Mouse (Mus musculus) lung, embryonic 16.5 days (tissue): ENCODE data around the gene Fbxl17. TPM values are rescaled to one million over a fixed set of nuclear protein-coding genes. Genes with fewer than 3 reads are reported as not detected.

Experiments
- ATAC-seq: fragments of 200-750 bp; cut with Nextera tagmentation; 2 replicates; pipeline ENCODE4 v1.8.0; 2017; ENCODE audit warnings: low read depth, mild to moderate bottlenecking, moderate library complexity
- H3K27ac ChIP-seq: fragments of 300-500 bp; sonication (generic); 2 replicates; pipeline ENCODE4 v1.5.1; 2014; ENCODE audit warnings: mild to moderate bottlenecking, control low read depth, low read length
- H3K27me3 ChIP-seq: fragments of 300-500 bp; sonication (generic); 2 replicates; pipeline ENCODE4 v1.6.1; 2014; ENCODE audit warnings: low read depth, low read length, mixed read lengths; ENCODE audit not compliant: control insufficient read depth, insufficient read depth
- H3K36me3 ChIP-seq: fragments of 300-500 bp; sonication (generic); 2 replicates; pipeline ENCODE4 v1.6.1; 2014; ENCODE audit warnings: low read length; ENCODE audit not compliant: control insufficient read depth, insufficient read depth
- H3K4me1 ChIP-seq: fragments of 300-500 bp; sonication (generic); replicated peaks from 2 replicates; pipeline ENCODE4 v1.6.1; 2014; ENCODE audit warnings: low read length, mixed read lengths; ENCODE audit not compliant: control insufficient read depth, insufficient read depth
- H3K4me2 ChIP-seq: fragments of 300-500 bp; sonication (generic); 2 replicates; pipeline ENCODE4 v1.6.1; 2014; ENCODE audit warnings: low read depth, low read length, control low read depth
- H3K4me3 ChIP-seq: fragments of 300-500 bp; sonication (generic); 2 replicates; pipeline ENCODE4 v1.5.1; 2014; ENCODE audit warnings: mild to moderate bottlenecking, low read length, control low read depth
- H3K9ac ChIP-seq: fragments of 300-500 bp; sonication (generic); 2 replicates; pipeline ENCODE4 v1.6.1; 2014; ENCODE audit warnings: low read length, control low read depth
- H3K9me3 ChIP-seq: fragments of 300-500 bp; sonication (generic); 2 replicates; pipeline ENCODE4 v1.6.1; 2016; ENCODE audit warnings: low read length; ENCODE audit not compliant: control insufficient read depth
- WGBS: fragments of 180-500 bp; shearing (Covaris S2); extraction: QIAGEN DNeasy Blood & Tissue Kit; methylation state at CpG from one replicate; pipeline ENCODE4 v1.1.7; 2014; 5-methylcytosine and 5-hydroxymethylcytosine counted together
- polyA plus RNA-seq: library from polyadenylated mRNA; unstranded; fragments of >200 nt; fragmentation: Nextera tagmentation; extraction: Ambion mirVana; gene quantifications from 2 replicates; pipeline ENCODE4 v1.2.1, GENCODE M21; 2015

Fbxl17 gene
- polyA plus RNA-seq, 1 experiment from 2014 or later = 3.8 TPM

DNA sequence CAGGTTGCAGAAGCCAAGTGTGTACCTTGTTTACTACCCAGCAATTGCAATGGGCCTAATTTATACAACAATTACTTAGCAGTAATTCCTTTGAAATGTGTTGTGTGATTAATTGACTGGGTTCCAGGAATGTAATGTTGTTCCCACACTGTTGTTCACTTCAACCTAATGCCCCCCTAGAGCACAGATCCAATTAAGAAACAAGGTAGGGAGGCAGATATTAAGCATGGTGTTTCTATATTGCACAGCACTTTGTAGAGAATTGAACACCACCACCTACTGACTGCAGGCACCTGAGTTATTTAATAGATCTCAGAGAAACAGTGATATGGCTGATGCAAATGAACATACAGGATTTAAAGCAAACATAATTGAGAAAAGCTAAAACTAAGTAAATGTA lies 226.9 kb downstream of the Fbxl17 start:
- ATAC-seq = no peak
- Histone ChIP-seq H3K9ac (no peak overlapping the region), H3K4me1 (peaks cover 6% of the 10 kb centered on the region; the same call in 1 of the 2 replicates)

DNA sequence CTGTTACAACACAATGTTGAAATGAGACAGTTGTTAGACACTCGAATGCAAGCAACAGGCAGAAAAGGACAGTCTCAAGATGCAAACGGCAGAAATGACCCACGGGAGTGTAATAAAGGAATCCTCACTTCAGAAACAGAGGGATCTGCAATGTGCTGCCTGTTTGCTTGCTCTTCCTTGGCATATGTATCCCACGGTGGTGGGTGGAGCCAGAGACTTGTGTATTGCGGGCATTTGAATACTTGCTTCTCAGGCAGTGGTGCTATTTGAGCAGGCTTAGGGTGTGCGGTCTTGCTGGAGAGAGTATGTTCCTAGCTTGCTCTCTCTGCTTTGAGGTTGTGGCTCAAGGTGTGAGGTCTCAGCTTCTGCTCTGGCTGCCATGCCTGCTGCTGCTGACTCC lies 228.8 kb downstream of the Fbxl17 start:
- no peak for ATAC-seq
- 66% methylated on average over 6 of the region's 6 CpGs for WGBS
- no peak overlapping the region for H3K4me2 ChIP-seq

More for the DNA sequence above, 226.9 kb downstream of the Fbxl17 start:
- Histone ChIP-seq H3K27me3 (no peaks in the 10 kb centered on the region), H3K4me3 (no peak overlapping the region), H3K4me2 (no peak overlapping the region), H3K9me3 (no peaks in the 10 kb centered on the region), H3K27ac (no peak overlapping the region), H3K36me3 (no peaks in the 10 kb centered on the region)

DNA sequence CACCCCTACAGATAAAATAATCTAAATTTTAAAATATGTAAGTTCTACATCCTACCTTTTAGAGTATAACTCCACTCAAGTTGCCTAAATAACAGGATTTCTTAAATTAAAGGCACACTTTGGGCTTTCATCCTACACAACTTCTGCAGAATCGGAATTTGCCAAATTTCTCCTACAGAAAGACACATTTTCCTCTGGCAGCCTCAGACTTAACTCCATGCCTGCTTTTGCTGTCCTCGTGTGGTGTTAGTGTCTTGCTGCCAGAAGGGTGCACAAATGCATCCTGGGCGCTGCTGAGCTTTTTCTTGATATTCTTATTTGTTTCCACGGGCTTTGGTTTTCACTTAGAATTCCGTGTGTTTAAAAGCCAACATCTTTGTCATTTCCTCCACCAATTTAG lies 229.3 kb downstream of the Fbxl17 start:
- no peaks in the 10 kb centered on the region for H3K9me3 ChIP-seq
- H3K36me3 ChIP-seq = no peaks in the 10 kb centered on the region
- WGBS = 71% methylated on average over 5 of the region's 5 CpGs
- no peak overlapping the region for H3K27ac ChIP-seq
- H3K4me3 ChIP-seq = no peak overlapping the region
- no peaks in the 10 kb centered on the region for H3K27me3 ChIP-seq
- peaks cover 6% of the 10 kb centered on the region; the same call in 1 of the 2 replicates for H3K4me1 ChIP-seq
- no peak overlapping the region for H3K9ac ChIP-seq
- no peak for ATAC-seq
- H3K4me2 ChIP-seq = no peak overlapping the region

More for the DNA sequence above, 228.8 kb downstream of the Fbxl17 start:
- no peak overlapping the region for H3K9ac ChIP-seq
- no peaks in the 10 kb centered on the region for H3K9me3 ChIP-seq
- H3K4me1 ChIP-seq = peaks cover 6% of the 10 kb centered on the region; the same call in 1 of the 2 replicates
- no peak overlapping the region for H3K4me3 ChIP-seq
- H3K36me3 ChIP-seq = no peaks in the 10 kb centered on the region
- H3K27ac ChIP-seq = no peak overlapping the region
- H3K27me3 ChIP-seq = no peaks in the 10 kb centered on the region

DNA sequence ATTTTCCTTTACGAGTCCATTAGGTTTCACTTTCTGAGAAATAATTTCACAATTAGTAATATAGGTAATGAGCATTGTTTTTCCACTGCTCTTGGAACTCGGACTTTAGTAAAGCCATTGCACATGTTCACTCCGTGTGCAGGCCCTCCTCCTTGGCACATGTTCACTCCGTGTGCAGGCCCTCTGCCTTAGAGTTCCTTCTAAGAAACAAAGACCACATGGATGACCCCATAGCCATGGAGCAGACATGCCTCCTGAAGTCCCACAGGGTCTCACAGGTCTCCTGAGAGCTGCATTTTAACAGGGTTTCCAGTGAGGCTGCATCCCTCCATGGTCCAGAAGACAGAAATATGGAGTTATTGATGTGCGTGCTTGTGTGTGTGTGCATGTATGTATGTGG lies 237.1 kb downstream of the Fbxl17 start:
- Histone ChIP-seq H3K9ac (no peak overlapping the region), H3K36me3 (no peaks in the 10 kb centered on the region), H3K27ac (no peak overlapping the region), H3K9me3 (no peaks in the 10 kb centered on the region), H3K27me3 (no peaks in the 10 kb centered on the region), H3K4me3 (no peak overlapping the region), H3K4me2 (no peak overlapping the region), H3K4me1 (no peaks in the 10 kb centered on the region)
- 89% methylated on average over 5 of the region's 5 CpGs for WGBS
- ATAC-seq = no peak

DNA sequence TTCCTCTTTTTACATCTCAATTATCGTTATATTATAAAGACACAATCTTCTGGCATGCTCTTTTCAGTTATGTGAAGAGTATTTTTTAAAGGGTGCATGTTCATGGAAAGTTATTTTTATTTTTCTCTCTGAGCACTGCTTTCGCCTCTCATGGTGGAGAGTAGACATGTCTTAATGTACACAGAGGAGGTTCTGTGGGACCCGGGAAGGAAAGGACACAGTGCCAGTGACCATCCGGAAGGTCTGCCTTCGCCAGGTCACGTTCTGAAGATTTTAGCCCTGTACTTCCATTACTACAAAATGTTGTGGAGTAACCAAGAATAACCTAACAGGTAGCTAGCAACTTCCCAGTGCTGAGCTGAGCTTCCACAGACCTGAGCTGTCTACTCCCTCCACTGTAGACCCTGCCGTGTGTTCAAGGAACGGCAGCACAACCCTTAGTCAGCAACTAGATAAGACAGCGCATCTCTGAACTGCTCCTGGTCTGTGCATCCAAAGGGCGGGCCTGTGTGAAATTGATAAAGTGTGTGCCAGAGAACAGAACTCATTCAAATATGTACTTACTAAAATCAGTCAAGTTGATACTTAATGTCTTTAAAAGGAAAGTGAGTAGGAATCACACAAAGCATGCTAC lies 238.2 kb downstream of the Fbxl17 start:
- WGBS = 80% methylated on average over 10 of the region's 10 CpGs
- H3K4me1 ChIP-seq = no peaks in the 10 kb centered on the region
- H3K36me3 ChIP-seq = no peaks in the 10 kb centered on the region
- no peak overlapping the region for H3K4me3 ChIP-seq
- no peak overlapping the region for H3K9ac ChIP-seq
- H3K27ac ChIP-seq = no peak overlapping the region
- no peaks in the 10 kb centered on the region for H3K27me3 ChIP-seq
- no peak overlapping the region for H3K4me2 ChIP-seq
- no peak for ATAC-seq
- no peaks in the 10 kb centered on the region for H3K9me3 ChIP-seq

DNA sequence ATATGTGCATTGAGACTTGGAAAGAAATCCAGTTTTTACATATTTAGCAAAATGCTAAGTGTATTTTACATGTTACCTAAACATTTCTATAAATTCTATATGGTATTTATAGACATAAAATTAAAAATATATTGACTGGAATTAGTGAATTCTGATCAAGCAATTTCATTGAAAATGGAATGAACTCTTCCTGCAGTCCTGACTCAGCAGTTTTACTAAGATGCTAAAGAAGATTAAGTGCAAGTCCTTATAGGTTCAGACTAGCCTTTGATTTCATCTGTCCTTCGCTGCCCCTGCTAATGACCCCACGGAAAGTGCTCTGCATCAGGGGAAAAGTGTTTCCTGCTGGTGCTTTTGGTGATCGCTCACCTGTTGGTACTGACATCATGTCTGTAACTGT lies 240.7 kb downstream of the Fbxl17 start:
- Histone ChIP-seq H3K4me1 (no peaks in the 10 kb centered on the region), H3K9ac (no peak overlapping the region), H3K27me3 (no peaks in the 10 kb centered on the region), H3K36me3 (no peaks in the 10 kb centered on the region), H3K4me3 (no peak overlapping the region), H3K27ac (no peak overlapping the region), H3K4me2 (no peak overlapping the region), H3K9me3 (no peaks in the 10 kb centered on the region)
- no peak for ATAC-seq
- 79% methylated on average over 3 of the region's 3 CpGs for WGBS

DNA sequence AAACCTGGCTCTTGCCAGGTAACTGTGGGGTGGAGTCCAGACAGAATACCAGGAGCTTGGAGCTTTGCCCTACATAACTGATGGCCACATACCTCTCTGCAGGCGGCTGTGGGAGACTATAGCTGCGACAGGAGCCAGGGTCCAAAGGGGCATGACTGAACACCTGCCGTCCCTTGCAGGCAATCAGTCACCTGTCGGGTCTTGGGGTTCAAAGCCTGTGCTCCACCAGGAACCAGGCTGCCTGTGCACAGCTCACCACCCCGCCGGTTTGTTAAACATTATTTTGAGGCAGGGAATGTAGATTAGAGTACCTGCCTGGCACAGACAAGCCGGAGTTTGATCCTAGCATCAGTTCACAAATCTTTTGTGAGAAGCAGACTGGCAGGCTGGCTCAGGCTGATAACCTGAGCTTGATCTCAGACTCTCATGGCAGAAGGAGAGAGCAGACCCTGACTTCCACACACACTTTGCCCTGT lies 253.6 kb downstream of the Fbxl17 start:
- Histone ChIP-seq H3K36me3 (no peaks in the 10 kb centered on the region), H3K9ac (no peak overlapping the region), H3K27ac (no peak overlapping the region), H3K4me3 (no peak overlapping the region), H3K4me1 (no peaks in the 10 kb centered on the region), H3K27me3 (no peaks in the 10 kb centered on the region), H3K4me2 (no peak overlapping the region), H3K9me3 (no peaks in the 10 kb centered on the region)
- WGBS = 57% methylated on average over 7 of the region's 7 CpGs
- ATAC-seq = no peak

DNA sequence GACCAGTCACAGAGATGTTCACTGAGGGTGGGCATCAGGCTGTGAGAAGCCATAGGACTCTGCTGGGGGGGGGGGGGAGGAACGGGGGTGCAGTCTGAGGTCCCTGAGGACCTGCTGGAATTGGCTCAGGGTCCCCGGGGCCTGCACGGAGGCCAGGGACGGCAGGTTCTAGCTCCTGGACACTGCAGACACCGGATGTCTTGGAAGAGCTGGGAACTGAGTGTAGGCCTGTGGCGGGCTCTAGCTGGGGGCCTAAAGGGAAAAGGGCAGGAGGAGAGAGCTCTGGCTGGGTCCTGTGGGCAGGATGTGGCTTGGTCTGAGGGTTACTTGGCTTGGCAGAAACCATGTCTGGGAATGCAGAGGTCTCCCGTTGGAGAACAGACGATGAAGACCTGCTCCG lies 254.3 kb downstream of the Fbxl17 start:
- H3K27me3 ChIP-seq = no peaks in the 10 kb centered on the region
- H3K4me3 ChIP-seq = no peak overlapping the region
- H3K27ac ChIP-seq = no peak overlapping the region
- no peaks in the 10 kb centered on the region for H3K36me3 ChIP-seq
- H3K9ac ChIP-seq = no peak overlapping the region
- no peak for ATAC-seq
- H3K9me3 ChIP-seq = no peaks in the 10 kb centered on the region
- WGBS = 95% methylated on average over 9 of the region's 9 CpGs
- no peaks in the 10 kb centered on the region for H3K4me1 ChIP-seq
- no peak overlapping the region for H3K4me2 ChIP-seq

DNA sequence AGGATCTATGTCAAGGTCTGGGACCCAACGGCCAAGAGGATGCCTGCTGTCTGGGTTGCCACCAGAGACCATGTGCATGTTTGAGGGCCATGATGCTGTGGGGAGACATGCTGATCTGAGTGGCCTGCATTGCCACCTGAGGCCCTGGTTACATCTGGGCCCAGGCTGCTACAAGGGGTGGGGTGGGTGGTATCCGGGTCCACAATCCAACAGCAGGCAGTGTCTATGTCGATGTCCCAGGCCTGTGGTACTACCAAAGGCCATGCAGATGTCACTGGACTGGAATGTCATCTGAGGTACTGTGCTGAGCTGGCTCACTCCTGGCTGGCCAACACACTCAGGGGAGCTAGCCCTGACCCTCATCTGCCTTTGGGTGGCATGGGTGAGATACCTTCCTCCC lies 257.1 kb downstream of the Fbxl17 start:
- no peak overlapping the region for H3K4me3 ChIP-seq
- ATAC-seq = no peak

DNA sequence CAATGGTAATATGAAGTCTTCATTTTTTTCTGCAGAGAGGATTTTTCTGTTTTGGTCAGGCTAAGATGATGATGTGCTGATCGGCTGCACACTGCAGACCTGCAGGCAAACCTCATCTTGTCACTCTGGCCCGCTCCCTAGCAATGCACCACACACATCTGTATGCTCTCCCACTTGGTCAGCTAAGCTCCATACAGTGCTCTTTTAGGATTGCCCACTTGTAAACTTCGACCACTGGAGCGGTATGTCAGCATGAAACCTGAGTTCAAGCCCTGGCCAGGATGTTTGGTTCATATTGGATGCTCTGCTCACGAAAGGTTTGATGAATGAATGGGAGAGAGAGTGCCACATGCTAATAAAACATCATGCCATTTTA lies 259.1 kb downstream of the Fbxl17 start:
- no peaks in the 10 kb centered on the region for H3K27me3 ChIP-seq
- no peaks in the 10 kb centered on the region for H3K9me3 ChIP-seq
- H3K4me2 ChIP-seq = no peak overlapping the region
- ATAC-seq = no peak
- no peak overlapping the region for H3K4me3 ChIP-seq
- H3K4me1 ChIP-seq = no peaks in the 10 kb centered on the region
- H3K9ac ChIP-seq = no peak overlapping the region
- H3K27ac ChIP-seq = no peak overlapping the region
- 85% methylated on average over 5 of the region's 5 CpGs for WGBS
- H3K36me3 ChIP-seq = no peaks in the 10 kb centered on the region

More for the DNA sequence above, 257.1 kb downstream of the Fbxl17 start:
- 90% methylated on average over 3 of the region's 3 CpGs for WGBS
- Histone ChIP-seq H3K27me3 (no peaks in the 10 kb centered on the region), H3K4me2 (no peak overlapping the region), H3K9me3 (no peaks in the 10 kb centered on the region), H3K36me3 (no peaks in the 10 kb centered on the region), H3K27ac (no peak overlapping the region), H3K9ac (no peak overlapping the region), H3K4me1 (no peaks in the 10 kb centered on the region)
